ENCODE assay signal across 20 mouse cellular contexts in genomic region chr17:85096396-85096795, GRCm38 (mm10). TPM values are rescaled to one million over a fixed set of nuclear protein-coding genes. Genes with fewer than 3 reads are reported as not detected.
DNase-seq lines count a peak whose midpoint lies in the region; TF ChIP-seq lines count a peak whose summit lies in the region.
"Had no signal": no experiment of that assay in that cellular context is flagged by ENCODE, and none has a peak within 500 bp of the region (broad histone marks: within the 10 kb centered on the region; RNA-seq: fewer than 3 reads in every experiment).

No protein-coding gene starts in this region.

- no peak overlapping the region for H3K27ac ChIP-seq in CH12.LX (ENCODE audit: insufficient read depth, low read depth)
- H3K27ac ChIP-seq: embryonic facial prominence, embryonic 13.5 days; embryonic facial prominence, embryonic 15.5 days; forebrain, embryonic 10.5 days; forebrain, embryonic 12.5 days had no signal

- H3K4me1 ChIP-seq in CH12.LX (ENCODE audit: control insufficient read depth in 1 of 2, insufficient read depth in 2 of 2): peaks cover 9 to 22% of the 10 kb centered on the region in 2 experiments

- H3K4me3 ChIP-seq in CH12.LX (replicated peaks in 1 of 3; ENCODE audit: low read depth in 2 of 3, low read length in 2 of 3, poor library complexity in 1 of 3): no peak overlapping the region
- H3K4me3 ChIP-seq: embryonic facial prominence, embryonic 13.5 days; embryonic facial prominence, embryonic 15.5 days; erythroblast, embryonic 14.5 days; forebrain, embryonic 10.5 days; forebrain, embryonic 12.5 days had no signal

- in situ Hi-C loops in CH12.LX (cut with MboI; ENCODE audit: low pct_ligation_motif_present, low pct_unique_long_range_greater_than_20kb, low sequenced_read_pairs): no loop called here

- H3K36me3 ChIP-seq in CH12.LX (replicated peaks in 1 of 2; ENCODE audit: control insufficient read depth in 1 of 2, insufficient read depth in 1 of 2, low read length in 1 of 2): peaks cover 4 to 26% of the 10 kb centered on the region in 2 experiments

- TF ChIP-seq EP300 in CH12.LX (IDR thresholded peaks at IDR 0.05; ENCODE audit: low read length): peak; percentile 92

- no peak for TF ChIP-seq RAD21 in CH12.LX (IDR thresholded peaks at IDR 0.05; ENCODE audit: low read depth, low read length)

- dilution Hi-C loops in CH12.LX (cut with MboI; ENCODE audit: extremely low pct_ligation_motif_present, extremely low pct_unique_long_range_greater_than_20kb, low sequenced_read_pairs): no loop called here

- TF ChIP-seq POLR2A in CH12.LX (IDR thresholded peaks at IDR 0.05; ENCODE audit: low read depth, low read length): no peak

- H3K9me3 ChIP-seq in CH12.LX (replicated peaks; ENCODE audit: low read length): peaks cover 16% of the 10 kb centered on the region

- H3K27me3 ChIP-seq in CH12.LX (replicated peaks): no peaks in the 10 kb centered on the region
- H3K27me3 ChIP-seq: embryonic facial prominence, embryonic 13.5 days; embryonic facial prominence, embryonic 15.5 days; forebrain, embryonic 12.5 days had no signal

- no peak overlapping the region for H3K4me2 ChIP-seq in CH12.LX (ENCODE audit: insufficient read depth, low read depth, poor library complexity, severe bottlenecking)
- H3K4me2 ChIP-seq: embryonic facial prominence, embryonic 13.5 days; embryonic facial prominence, embryonic 15.5 days; forebrain, embryonic 12.5 days had no signal

- H3K79me2 ChIP-seq in CH12.LX (replicated peaks; ENCODE audit: control insufficient read depth, extremely low read depth, insufficient read depth, poor library complexity, severe bottlenecking): no peaks in the 10 kb centered on the region

- peak; percentile 17 to 35 for DNase-seq in spleen, postnatal 36 days (ENCODE audit: low spot score in 2 of 2)
- no peak for DNase-seq in spleen, adult 18-20 months
- peak; percentile 69 for DNase-seq in CH12.LX (ENCODE audit: extremely low read depth)
- no peak for DNase-seq in lung, adult 18-20 months
- no peak for DNase-seq in kidney, postnatal 25 days
- DNase-seq: adrenal gland, adult 2 months; adrenal gland, postnatal 10 days; adrenal gland, postnatal 25 days; cerebellum, adult 11 months; cerebellum, adult 18-20 months; cerebellum, adult 8-10 months; cerebellum, adult 9-11 months; cerebellum, postnatal 14 days; cerebellum, postnatal 36 days; embryo, embryonic 11 days had no signal

- H3K9ac ChIP-seq in CH12.LX (ENCODE audit: insufficient read depth, low read depth): no peak overlapping the region
- H3K9ac ChIP-seq: embryonic facial prominence, embryonic 13.5 days; embryonic facial prominence, embryonic 15.5 days; forebrain, embryonic 12.5 days had no signal

- TF ChIP-seq CTCF in CH12.LX (conservative IDR thresholded peaks at IDR 0.05 in 1 of 2, IDR thresholded peaks at IDR 0.05 in 1 of 2; ENCODE audit: low read depth in 2 of 2, low read length in 2 of 2): no peak

TF ChIP-seq in CH12.LX, 34 proteins besides CTCF, POLR2A, EP300 and RAD21:
- TF ChIP-seq IRF4 (IDR thresholded peaks at IDR 0.05; ENCODE audit: low read depth, low read length): peak; percentile 89
- no peak for TF ChIP-seq HCFC1 (IDR thresholded peaks at IDR 0.05; ENCODE audit: low read depth, low read length)
- no peak for TF ChIP-seq POLR2AphosphoS2 (IDR thresholded peaks at IDR 0.05; ENCODE audit: low read depth, low read length)
- no peak for TF ChIP-seq ELF1 (IDR thresholded peaks at IDR 0.05; ENCODE audit: low read depth, low read length)
- TF ChIP-seq ZKSCAN1 (IDR thresholded peaks at IDR 0.05; ENCODE audit: borderline replicate concordance, low read depth, low read length): no peak
- TF ChIP-seq SMC3 (IDR thresholded peaks at IDR 0.05; ENCODE audit: low read depth, low read length): no peak

RNA-seq across cellular contexts. Expression of gene Camkmt, which starts 6.0 kb away (rescaled TPM):
- 1.5 and 1.6 TPM in 2 replicates for total RNA-seq in CH12.LX (2012; rRNA removed)
- 1.7 and 1.8 TPM in 2 replicates for total RNA-seq in CH12.LX (2014; rRNA removed)
- polyA plus RNA-seq in CH12.LX (2012; ENCODE audit: insufficient read length, low read depth): 3.5 and 4.4 TPM in 2 replicates

RNA-seq across cellular contexts. Expression of gene Prepl, which starts 6.4 kb away (rescaled TPM):
- total RNA-seq in CH12.LX (2012; rRNA removed) (8.4 and 8.5 TPM in 2 replicates), CH12.LX (2014; rRNA removed) (6.0 and 7.0 TPM in 2 replicates)
- polyA plus RNA-seq in CH12.LX (2012; ENCODE audit: insufficient read length, low read depth): 21.0 and 22.9 TPM in 2 replicates

Comparison
In these comparisons a context has a peak if more than half of its experiments do, and no peak if none do; other contexts are left out.
1. DNase-seq: peak in spleen, postnatal 36 days (2 of 2) and CH12.LX (single experiment); none in spleen, adult 18-20 months (0 of 2), lung, adult 18-20 months (0 of 2) and kidney, postnatal 25 days (0 of 2).